Mouse (Mus musculus): ENCODE results near the gene Tctn1. TPM values are rescaled to one million over a fixed set of nuclear protein-coding genes. Genes with fewer than 3 reads are reported as not detected.
"Not testable (repeated sequence)": the region's sequence is repeated elsewhere in the genome, so short reads cannot be mapped to it uniquely, and the experiment has no call there.

The Tctn1 gene
- polyA plus RNA-seq, 1 experiment from 2014 or later, result 4.8 TPM

DNA sequence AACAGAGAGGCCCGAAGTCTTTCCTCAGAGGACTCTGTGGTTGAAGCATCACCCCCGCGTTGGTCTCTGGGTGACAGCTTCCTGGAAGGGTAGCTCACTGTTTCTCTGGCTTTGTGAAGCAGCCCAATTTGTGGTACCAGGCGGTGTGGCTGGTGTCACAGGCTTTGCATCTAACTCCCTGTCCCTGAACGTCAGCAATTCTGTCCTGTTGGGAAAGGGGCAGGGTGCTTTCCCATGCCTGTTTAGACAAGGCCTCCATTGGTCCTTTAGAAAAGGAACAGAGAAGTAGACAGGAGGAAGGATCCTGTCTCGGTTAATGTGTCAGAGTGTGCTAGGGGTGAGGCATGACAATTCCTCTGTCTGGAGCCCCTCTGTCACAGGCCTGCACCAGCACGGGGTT, 45.3 kb downstream of the Tctn1 start:
- H3K4me2 ChIP-seq (ENCODE audit: low read length), result no peak overlapping the region
- ATAC-seq, result no peak
- no peaks in the 10 kb centered on the region for H3K4me1 ChIP-seq (replicated peaks; ENCODE audit: control insufficient read depth, insufficient read depth, low read length)
- no peaks in the 10 kb centered on the region for H3K36me3 ChIP-seq (ENCODE audit: control insufficient read depth, insufficient read depth)
- no peaks in the 10 kb centered on the region for H3K27me3 ChIP-seq (replicated peaks; ENCODE audit: control insufficient read depth, insufficient read depth, low read length)
- whole genome bisulfite sequencing, result 79% methylated on average over 7 of the region's 7 CpGs
- no peaks in the 10 kb centered on the region for H3K9me3 ChIP-seq (ENCODE audit: control insufficient read depth, low read length)
- no peak overlapping the region for H3K9ac ChIP-seq (replicated peaks; ENCODE audit: low read depth, low read length)
- no peak overlapping the region for H3K27ac ChIP-seq (ENCODE audit: low read length)
- no peak overlapping the region for H3K4me3 ChIP-seq (replicated peaks; ENCODE audit: low read length)

- H3K9me3 ChIP-seq (ENCODE audit: control insufficient read depth, low read length), result no peaks in the 10 kb centered on the region
- no peak overlapping the region for H3K4me3 ChIP-seq (replicated peaks; ENCODE audit: low read length)
- no peak overlapping the region for H3K27ac ChIP-seq (ENCODE audit: low read length)
- H3K9ac ChIP-seq (replicated peaks; ENCODE audit: low read depth, low read length), result no peak overlapping the region
- H3K36me3 ChIP-seq (ENCODE audit: control insufficient read depth, insufficient read depth), result no peaks in the 10 kb centered on the region
- ATAC-seq, result no peak
- H3K27me3 ChIP-seq (replicated peaks; ENCODE audit: control insufficient read depth, insufficient read depth, low read length), result no peaks in the 10 kb centered on the region
- no peak overlapping the region for H3K4me2 ChIP-seq (ENCODE audit: low read length)
- 90% methylated on average over 12 of the region's 12 CpGs for WGBS
- H3K4me1 ChIP-seq (replicated peaks; ENCODE audit: control insufficient read depth, insufficient read depth, low read length), result no peaks in the 10 kb centered on the region
Measured at GRCm38 (mm10) chr5:122218109-122218905, 46.0 kb downstream of the Tctn1 start.

DNA sequence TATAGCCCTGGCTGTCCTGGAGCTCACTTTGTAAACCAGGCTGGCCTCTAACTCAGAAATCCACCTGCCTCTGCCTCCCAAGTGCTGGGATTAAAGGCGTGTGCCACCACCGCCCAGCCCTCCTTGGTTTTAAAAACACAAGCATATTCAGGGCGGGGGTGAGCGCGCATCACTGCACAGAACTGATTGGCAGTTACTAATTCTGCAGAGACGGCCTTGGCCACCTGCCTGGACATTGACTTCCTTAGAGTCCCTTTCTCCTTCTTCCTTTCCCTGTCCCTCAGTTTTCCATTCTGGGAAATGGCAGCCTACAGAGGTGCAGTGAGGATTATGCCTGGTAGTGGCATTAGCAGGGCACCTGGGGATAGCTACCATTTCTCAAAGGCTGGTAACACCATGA, 46.6 kb downstream of the Tctn1 start:
- Histone ChIP-seq H3K4me1 (replicated peaks; ENCODE audit: control insufficient read depth, insufficient read depth, low read length) (no peaks in the 10 kb centered on the region), H3K36me3 (ENCODE audit: control insufficient read depth, insufficient read depth) (no peaks in the 10 kb centered on the region), H3K27me3 (replicated peaks; ENCODE audit: control insufficient read depth, insufficient read depth, low read length) (no peaks in the 10 kb centered on the region), H3K9ac (replicated peaks; ENCODE audit: low read depth, low read length) (no peak overlapping the region), H3K4me3 (replicated peaks; ENCODE audit: low read length) (no peak overlapping the region), H3K27ac (ENCODE audit: low read length) (no peak overlapping the region), H3K4me2 (ENCODE audit: low read length) (no peak overlapping the region), H3K9me3 (ENCODE audit: control insufficient read depth, low read length) (no peaks in the 10 kb centered on the region)
- 78% methylated on average over 6 of the region's 6 CpGs for WGBS
- ATAC-seq, result no peak

DNA sequence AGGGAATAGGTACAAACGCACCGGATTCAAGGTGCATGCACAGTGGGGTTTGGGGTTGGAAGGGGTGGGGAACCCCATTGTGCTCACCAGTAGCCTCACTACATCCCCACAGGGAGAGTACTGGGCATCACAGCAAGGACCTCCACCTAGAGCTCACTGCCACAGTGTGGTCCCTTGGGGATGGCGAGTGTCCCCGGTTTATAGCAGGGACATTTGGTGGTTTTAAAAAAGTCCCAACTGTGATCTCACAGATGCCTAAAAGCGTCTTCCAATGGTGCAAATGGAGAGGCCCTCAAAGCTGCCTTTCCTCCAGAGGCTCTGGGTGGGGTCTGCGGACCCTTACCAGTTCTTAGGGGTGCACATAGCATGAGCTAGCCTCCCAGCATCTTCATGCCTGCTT, 50.4 kb downstream of the Tctn1 start:
- H3K4me2 ChIP-seq (ENCODE audit: low read length), result no peak overlapping the region

DNA sequence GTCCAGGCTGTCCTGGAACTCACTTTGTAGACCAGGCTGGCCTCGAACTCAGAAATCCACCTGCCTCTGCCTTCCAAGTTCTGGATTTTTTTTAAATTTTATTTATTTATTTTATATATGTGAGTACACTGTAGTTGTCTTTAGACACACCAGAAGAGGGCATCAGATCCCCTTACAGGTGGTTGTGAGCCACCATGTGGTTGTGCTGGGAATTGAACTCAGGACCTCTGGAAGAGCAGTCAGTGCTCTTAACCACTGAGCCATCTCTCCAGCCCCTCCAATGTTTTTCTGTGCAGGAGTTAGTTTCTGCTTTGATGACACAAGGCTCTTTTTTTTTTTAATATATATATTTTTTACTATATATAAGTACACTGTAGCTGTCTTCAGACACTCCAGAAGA, 51.4 kb downstream of the Tctn1 start:
- H3K4me2 ChIP-seq (ENCODE audit: low read length); H3K27me3 ChIP-seq (replicated peaks; ENCODE audit: control insufficient read depth, insufficient read depth, low read length); H3K36me3 ChIP-seq (ENCODE audit: control insufficient read depth, insufficient read depth); H3K27ac ChIP-seq (ENCODE audit: low read length); H3K4me3 ChIP-seq (replicated peaks; ENCODE audit: low read length); H3K4me1 ChIP-seq (replicated peaks; ENCODE audit: control insufficient read depth, insufficient read depth, low read length); H3K9ac ChIP-seq (replicated peaks; ENCODE audit: low read depth, low read length); H3K9me3 ChIP-seq (ENCODE audit: control insufficient read depth, low read length); ATAC-seq: not testable (repeated sequence)
- WGBS, result 87% methylated on average over 1 of the region's 1 CpGs

More for the DNA sequence above, 50.4 kb downstream of the Tctn1 start:
- ATAC-seq, result no peak
- Histone ChIP-seq H3K9me3 (ENCODE audit: control insufficient read depth, low read length) (no peaks in the 10 kb centered on the region), H3K27ac (ENCODE audit: low read length) (no peak overlapping the region), H3K4me3 (replicated peaks; ENCODE audit: low read length) (no peak overlapping the region), H3K27me3 (replicated peaks; ENCODE audit: control insufficient read depth, insufficient read depth, low read length) (no peaks in the 10 kb centered on the region), H3K9ac (replicated peaks; ENCODE audit: low read depth, low read length) (no peak overlapping the region), H3K4me1 (replicated peaks; ENCODE audit: control insufficient read depth, insufficient read depth, low read length) (0 out of 2 replicates have a peak, but pooled peaks cover 6% of the 10 kb centered on the region), H3K36me3 (ENCODE audit: control insufficient read depth, insufficient read depth) (no peaks in the 10 kb centered on the region)
- WGBS, result 93% methylated on average over 6 of the region's 6 CpGs

DNA sequence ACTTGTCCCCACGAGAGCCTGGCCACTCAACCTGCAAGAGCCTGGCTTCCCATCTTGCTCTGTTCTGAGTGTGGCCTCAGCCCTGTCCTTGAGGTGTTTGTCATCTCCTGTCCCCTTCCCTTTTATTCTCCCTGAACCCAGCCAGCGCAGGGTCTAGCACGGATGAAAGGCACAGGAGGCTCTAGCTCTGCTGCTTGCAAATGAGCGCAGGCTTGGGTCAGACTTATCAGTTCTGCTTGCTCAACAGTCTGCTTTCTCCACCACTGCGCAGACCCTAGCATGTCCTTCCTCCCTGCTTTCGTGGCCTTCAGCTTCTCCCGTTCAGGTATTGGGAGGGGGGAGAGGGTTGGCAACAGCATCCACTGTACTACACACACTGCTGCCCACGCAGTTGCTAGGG, 52.1 kb downstream of the Tctn1 start:
- 0 out of 2 replicates have a peak, but pooled peaks cover 6% of the 10 kb centered on the region for H3K4me1 ChIP-seq (replicated peaks; ENCODE audit: control insufficient read depth, insufficient read depth, low read length)
- H3K9me3 ChIP-seq (ENCODE audit: control insufficient read depth, low read length), result no peaks in the 10 kb centered on the region
- no peak overlapping the region for H3K4me3 ChIP-seq (replicated peaks; ENCODE audit: low read length)
- H3K36me3 ChIP-seq (ENCODE audit: control insufficient read depth, insufficient read depth), result no peaks in the 10 kb centered on the region
- no peaks in the 10 kb centered on the region for H3K27me3 ChIP-seq (replicated peaks; ENCODE audit: control insufficient read depth, insufficient read depth, low read length)
- 87% methylated on average over 8 of the region's 8 CpGs for WGBS
- no peak for ATAC-seq
- H3K9ac ChIP-seq (replicated peaks; ENCODE audit: low read depth, low read length), result no peak overlapping the region
- no peak overlapping the region for H3K27ac ChIP-seq (ENCODE audit: low read length)
- H3K4me2 ChIP-seq (ENCODE audit: low read length), result no peak overlapping the region

DNA sequence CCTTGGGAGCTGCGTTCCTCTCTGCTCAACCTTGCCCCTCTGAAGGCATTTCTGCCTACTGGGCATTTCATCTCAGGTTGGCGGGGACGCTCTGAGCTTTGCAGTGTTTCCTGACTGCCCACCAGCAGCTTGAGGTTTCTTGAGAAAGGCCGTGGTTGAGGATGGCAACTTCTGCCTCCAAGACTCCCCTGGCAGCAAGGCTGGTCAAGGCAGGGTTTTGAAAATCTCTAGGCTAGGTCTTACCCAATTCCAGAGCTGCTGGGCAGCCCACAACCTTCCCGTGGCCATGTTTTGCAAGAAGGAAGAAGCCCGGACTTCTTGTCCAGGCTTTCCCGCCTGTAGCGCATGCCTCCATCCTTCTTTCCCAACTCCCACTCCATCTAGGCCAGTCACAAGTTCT, 53.4 kb downstream of the Tctn1 start:
- WGBS, result 94% methylated on average over 8 of the region's 8 CpGs
- H3K9me3 ChIP-seq (ENCODE audit: control insufficient read depth, low read length), result no peaks in the 10 kb centered on the region
- H3K36me3 ChIP-seq (ENCODE audit: control insufficient read depth, insufficient read depth), result no peaks in the 10 kb centered on the region
- no peak overlapping the region for H3K9ac ChIP-seq (replicated peaks; ENCODE audit: low read depth, low read length)
- ATAC-seq, result no peak
- H3K4me2 ChIP-seq (ENCODE audit: low read length), result no peak overlapping the region
- no peaks in the 10 kb centered on the region for H3K27me3 ChIP-seq (replicated peaks; ENCODE audit: control insufficient read depth, insufficient read depth, low read length)
- H3K4me3 ChIP-seq (replicated peaks; ENCODE audit: low read length), result no peak overlapping the region
- H3K4me1 ChIP-seq (replicated peaks; ENCODE audit: control insufficient read depth, insufficient read depth, low read length), result 0 out of 2 replicates have a peak, but pooled peaks cover 6% of the 10 kb centered on the region
- no peak overlapping the region for H3K27ac ChIP-seq (ENCODE audit: low read length)

GRCm38 (mm10) chr5:122209591-122210368, 54.5 kb downstream of the Tctn1 start:
- H3K9ac ChIP-seq (replicated peaks; ENCODE audit: low read depth, low read length), result peak overlapping the region; percentile 30; the same call in 1 of the 2 replicates
- H3K27me3 ChIP-seq (replicated peaks; ENCODE audit: control insufficient read depth, insufficient read depth, low read length), result no peaks in the 10 kb centered on the region
- 0 out of 2 replicates have a peak, but pooled peaks cover 6% of the 10 kb centered on the region for H3K4me1 ChIP-seq (replicated peaks; ENCODE audit: control insufficient read depth, insufficient read depth, low read length)
- no peaks in the 10 kb centered on the region for H3K9me3 ChIP-seq (ENCODE audit: control insufficient read depth, low read length)
- 0 out of 2 replicates have a peak, but pooled peaks have one; percentile 26 for ATAC-seq
- H3K36me3 ChIP-seq (ENCODE audit: control insufficient read depth, insufficient read depth), result no peaks in the 10 kb centered on the region
- WGBS, result 8% methylated on average over 17 of the region's 21 CpGs
- peak overlapping the region; percentile 45 for H3K4me2 ChIP-seq (ENCODE audit: low read length)
- H3K27ac ChIP-seq (ENCODE audit: low read length), result no peak overlapping the region
- H3K4me3 ChIP-seq (replicated peaks; ENCODE audit: low read length), result peak overlapping the region; percentile 8; the same call in 1 of the 2 replicates

GRCm38 (mm10) chr5:122208909-122209308, 55.4 kb downstream of the Tctn1 start:
- 45% methylated on average over 6 of the region's 6 CpGs for WGBS
- no peaks in the 10 kb centered on the region for H3K9me3 ChIP-seq (ENCODE audit: control insufficient read depth, low read length)
- H3K9ac ChIP-seq (replicated peaks; ENCODE audit: low read depth, low read length), result no peak overlapping the region
- no peaks in the 10 kb centered on the region for H3K27me3 ChIP-seq (replicated peaks; ENCODE audit: control insufficient read depth, insufficient read depth, low read length)
- H3K27ac ChIP-seq (ENCODE audit: low read length), result no peak overlapping the region
- H3K4me3 ChIP-seq (replicated peaks; ENCODE audit: low read length), result no peak overlapping the region
- H3K36me3 ChIP-seq (ENCODE audit: control insufficient read depth, insufficient read depth), result no peaks in the 10 kb centered on the region
- 0 out of 2 replicates have a peak, but pooled peaks cover 6% of the 10 kb centered on the region for H3K4me1 ChIP-seq (replicated peaks; ENCODE audit: control insufficient read depth, insufficient read depth, low read length)
- no peak for ATAC-seq
- no peak overlapping the region for H3K4me2 ChIP-seq (ENCODE audit: low read length)

Measured in forebrain, embryonic 16.5 days (tissue).